Mouse (Mus musculus) small intestine, adult 2 months (tissue): ENCODE results near the gene Sp140.
"Not testable (repeated sequence)": the region's sequence is repeated elsewhere in the genome, so short reads cannot be mapped to it uniquely, and the experiment has no call there.

Experiments used
- CTCF ChIP-seq: fragments of 200-500 bp; IDR thresholded peaks from 2 replicates; pipeline ENCODE4 v1.5.1; 2012; ENCODE audit warnings: low read depth, mild to moderate bottlenecking, control low read depth, inconsistent platforms, low read length, moderate library complexity, mixed read lengths; ENCODE audit not compliant: insufficient replicate concordance, insufficient read length; ENCODE audit errors: extremely low read depth
- POLR2A ChIP-seq: fragments of 200-500 bp; IDR thresholded peaks from 2 replicates; pipeline ENCODE4 v1.6.1; 2012; ENCODE audit warnings: low read depth, mild to moderate bottlenecking, control low read depth, inconsistent platforms, low read length, moderate library complexity

- TF ChIP-seq CTCF, POLR2A: not testable (repeated sequence)
Observed at GRCm38 (mm10) chr1:85579199-85580147, 20.7 kb upstream of the Sp140 start.
